Mouse (Mus musculus): ENCODE measurements around the gene Setx.

GRCm38 (mm10) chr2:29151941-29152340, 28.0 kb downstream of the Setx start:
- no peak for TF ChIP-seq TCF12 (IDR thresholded peaks at IDR 0.05; ENCODE audit: insufficient read depth, poor library complexity, severe bottlenecking)
- no peak for TF ChIP-seq POLR2A (IDR thresholded peaks at IDR 0.05; ENCODE audit: insufficient read length, low read depth)
- no peak for TF ChIP-seq CEBPB (IDR thresholded peaks at IDR 0.05; ENCODE audit: insufficient read depth, poor library complexity, severe bottlenecking)
